Mouse (Mus musculus) cortical plate, adult 2 months (tissue): Measurements from ENCODE around the gene 4932438H23Rik.

Source experiments
- CTCF ChIP-seq: fragments of 200-500 bp; IDR thresholded peaks from 2 replicates; pipeline ENCODE4 v1.5.1; 2011; ENCODE audit warnings: mild to moderate bottlenecking, control low read depth, low read length; ENCODE audit not compliant: insufficient read depth; ENCODE audit errors: extremely low read depth
- POLR2A ChIP-seq: fragments of 200-500 bp; IDR thresholded peaks from 2 replicates; pipeline ENCODE4 v1.6.1; 2011; ENCODE audit warnings: mild to moderate bottlenecking, low read length, control low read depth; ENCODE audit not compliant: insufficient read depth; ENCODE audit errors: extremely low read depth

- no peak for TF ChIP-seq CTCF
- TF ChIP-seq POLR2A: no peak
Observed at GRCm38 (mm10) chr16:91063786-91064185, 31.1 kb downstream of the 4932438H23Rik start.
